Mouse (Mus musculus) ovary, postnatal 10 days (tissue): ENCODE measurements at regions not wholly inside any gene's neighbourhood (a gene's known extent, or its start where the extent isn't known, plus 50 kb on each side); places are given as distances from the start of the nearest gene placed in this dataset.

ENCODE experiments used
- DNase-seq: peaks from one replicate; pipeline ENCODE4 v3.0.0; 2022; ENCODE audit warnings: low spot score

- no peak for DNase-seq
Measured at GRCm38 (mm10) chr2:166403319-166403718, 247.9 kb upstream of the Sulf2 start.

- DNase-seq, result no peak
Measured at GRCm38 (mm10) chr2:166401860-166402259, 246.4 kb upstream of the Sulf2 start.

GRCm38 (mm10) chr2:166400304-166400703 is 244.8 kb upstream of the Sulf2 start:
- DNase-seq, result no peak

DNA sequence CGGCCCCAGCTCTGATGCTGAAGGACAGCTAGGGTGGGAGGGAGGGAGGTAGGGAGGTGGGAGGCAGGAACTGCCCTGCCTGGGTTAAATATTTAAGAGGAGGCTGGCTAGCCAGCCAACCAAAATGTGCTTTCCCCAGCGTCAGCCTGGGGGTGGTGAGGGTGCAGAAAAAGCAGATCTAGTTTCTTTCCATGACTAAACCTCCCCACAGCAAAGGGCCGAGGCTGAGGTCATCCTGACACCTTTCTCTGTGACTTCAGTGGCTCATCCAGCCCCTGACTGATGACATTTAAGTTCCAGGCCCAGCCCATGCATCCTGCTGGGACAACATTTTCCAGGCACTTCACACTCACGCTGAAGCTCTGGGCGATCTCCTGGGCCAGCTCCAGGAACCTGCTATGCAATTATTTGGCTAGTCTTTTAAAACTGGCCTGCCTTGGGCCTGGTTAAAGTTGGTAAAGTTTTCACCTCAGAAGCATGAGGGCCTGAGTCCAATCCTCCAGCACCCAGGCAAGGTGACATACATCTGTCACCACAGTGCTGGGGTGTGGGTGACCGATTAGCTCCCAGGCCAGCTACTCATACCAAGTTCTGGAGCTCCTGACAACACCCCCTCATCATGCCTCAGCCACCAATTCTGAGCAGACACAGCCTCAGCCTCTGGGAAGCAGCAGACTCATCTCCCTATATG is 243.8 kb upstream of the Sulf2 start:
- DNase-seq, result no peak

DNA sequence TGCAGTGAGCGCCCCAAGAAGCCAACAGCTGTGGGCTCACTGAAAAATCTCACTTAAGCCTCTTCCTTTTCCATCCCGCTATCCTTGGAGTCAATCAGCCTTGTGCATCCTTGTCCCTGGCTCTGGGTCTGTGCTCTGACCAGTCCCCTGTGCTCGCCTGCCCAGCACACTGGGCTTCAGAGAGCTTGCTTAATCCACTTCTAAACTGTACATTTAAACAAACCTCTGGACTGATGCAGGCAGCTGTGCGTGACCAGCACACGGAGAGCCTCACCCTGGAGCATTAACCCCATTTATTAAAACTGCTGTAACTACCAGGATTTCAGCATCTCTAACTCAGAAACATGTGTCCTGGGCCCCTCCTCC is 243.3 kb upstream of the Sulf2 start:
- DNase-seq, result no peak

GRCm38 (mm10) chr2:166398156-166398555 is 242.7 kb upstream of the Sulf2 start:
- DNase-seq, result no peak

DNA sequence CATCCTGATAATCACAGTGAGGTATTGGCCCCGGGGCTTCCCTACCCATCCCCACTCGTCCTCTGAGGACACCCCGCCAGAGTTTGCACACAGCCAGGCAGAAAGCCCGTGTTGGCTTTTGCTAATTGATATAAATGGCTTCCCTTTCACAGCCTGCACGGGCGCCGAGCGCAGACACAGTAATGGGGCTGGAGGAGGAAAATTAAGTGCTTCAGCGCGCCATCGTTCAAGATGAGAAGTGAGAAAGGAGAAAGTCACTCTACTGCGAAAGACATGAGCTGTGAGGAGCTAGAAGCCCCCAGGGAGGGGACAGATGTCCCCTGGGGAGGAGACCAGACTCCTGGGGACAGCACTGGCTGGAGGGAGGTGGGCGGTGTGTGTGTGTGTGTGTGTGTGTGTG is 239.2 kb upstream of the Sulf2 start:
- DNase-seq, result no peak

DNA sequence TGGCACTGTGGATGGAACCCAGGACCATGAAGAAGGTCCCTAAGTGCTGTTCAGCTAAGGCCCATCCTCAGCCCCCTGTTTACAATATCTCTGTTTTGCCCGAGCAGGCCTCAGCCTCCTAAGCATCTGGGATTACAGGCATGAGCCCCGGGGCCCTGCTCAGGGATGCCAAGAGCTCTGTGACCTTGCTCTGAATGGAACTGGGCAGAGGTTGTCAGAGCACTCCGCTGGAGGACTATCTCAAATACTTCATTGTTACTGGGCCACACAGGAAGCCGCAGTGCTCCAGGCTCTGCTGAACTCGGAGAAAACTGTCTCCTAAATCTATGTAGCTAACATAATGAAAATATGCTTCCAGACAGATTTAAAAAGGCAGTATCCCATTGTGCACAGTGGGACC is 235.7 kb upstream of the Sulf2 start:
- DNase-seq, result no peak

- no peak for DNase-seq
Measured at GRCm38 (mm10) chr2:166388050-166388449, 232.6 kb upstream of the Sulf2 start.

DNA sequence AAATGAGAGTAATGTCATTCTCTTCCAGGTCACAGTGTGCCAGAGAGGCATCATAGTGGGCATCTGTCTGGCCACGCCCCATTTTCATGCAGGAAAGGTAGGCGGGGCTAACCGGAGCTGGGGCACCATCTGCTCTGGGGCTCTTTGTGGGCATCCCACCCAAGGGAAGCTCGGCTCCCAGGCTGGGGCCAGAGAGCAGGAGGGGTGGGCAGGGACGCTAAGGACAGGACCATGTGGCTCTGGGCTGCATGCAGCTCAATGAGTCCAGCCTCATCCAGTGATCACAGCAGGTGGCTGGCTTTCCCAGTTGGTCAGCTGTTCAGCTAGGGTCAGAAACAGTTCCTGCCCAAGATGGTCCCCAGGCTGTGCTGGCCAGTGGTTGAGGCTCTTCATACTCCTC is 231.4 kb upstream of the Sulf2 start:
- no peak for DNase-seq

DNA sequence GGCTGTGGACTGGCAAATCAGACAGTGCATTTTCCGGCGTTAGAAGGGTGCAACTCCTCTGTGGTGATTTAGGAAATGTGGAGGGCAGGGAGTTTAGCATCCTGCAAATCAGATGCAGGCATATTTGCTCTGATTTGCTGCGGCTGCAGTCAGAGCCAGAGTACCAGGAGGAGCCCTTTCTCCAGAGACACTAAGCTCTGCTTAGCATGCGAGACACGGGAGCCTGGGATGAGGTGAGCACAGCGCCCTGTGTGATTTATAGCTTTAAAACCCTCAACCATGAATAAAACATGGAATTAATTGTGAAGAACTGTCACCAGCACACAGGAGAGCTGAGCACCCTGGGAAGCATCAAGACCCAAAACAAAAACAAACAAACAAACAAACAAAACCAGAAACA is 229.1 kb upstream of the Sulf2 start:
- DNase-seq, result no peak

DNA sequence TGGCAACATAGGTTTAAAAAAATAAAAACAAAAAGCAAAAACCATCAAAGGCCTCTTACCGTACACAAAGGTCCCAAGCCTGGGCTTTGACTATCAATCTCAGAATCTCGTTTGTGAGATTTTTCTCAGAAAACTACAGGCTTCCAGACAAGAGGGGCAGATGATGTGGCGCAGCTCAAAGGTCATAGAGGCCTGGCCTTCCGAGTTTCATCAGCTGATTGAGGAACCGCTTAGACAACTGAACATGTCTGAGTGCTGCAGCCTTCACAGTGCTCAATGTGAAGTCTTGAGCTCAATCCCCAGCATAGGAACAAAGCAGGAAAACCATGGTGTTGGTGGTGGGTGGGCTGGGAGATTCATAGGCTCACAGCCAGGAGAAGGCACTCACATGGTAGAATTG is 227.9 kb upstream of the Sulf2 start:
- DNase-seq, result no peak

DNA sequence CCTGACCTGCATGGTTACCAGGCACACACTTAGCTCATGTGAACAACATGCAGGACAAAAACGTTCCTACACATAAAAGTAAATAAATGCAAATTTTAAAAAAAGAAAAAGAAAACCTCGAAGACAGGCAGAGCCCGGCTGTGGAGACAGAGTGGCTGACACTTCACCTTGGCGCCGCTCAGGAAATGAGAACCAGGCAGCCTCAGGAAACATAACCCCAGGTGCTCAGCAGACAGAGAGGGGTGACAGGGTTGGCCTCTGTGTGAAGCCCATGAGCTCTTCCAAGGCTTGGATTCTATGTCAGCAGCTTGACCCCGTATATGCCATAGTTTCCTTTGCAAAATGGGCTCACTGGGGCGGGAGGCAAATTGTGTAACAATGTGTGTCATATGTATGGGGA is 226.7 kb upstream of the Sulf2 start:
- DNase-seq, result no peak

GRCm38 (mm10) chr2:166380854-166381253 is 225.4 kb upstream of the Sulf2 start:
- no peak for DNase-seq

DNA sequence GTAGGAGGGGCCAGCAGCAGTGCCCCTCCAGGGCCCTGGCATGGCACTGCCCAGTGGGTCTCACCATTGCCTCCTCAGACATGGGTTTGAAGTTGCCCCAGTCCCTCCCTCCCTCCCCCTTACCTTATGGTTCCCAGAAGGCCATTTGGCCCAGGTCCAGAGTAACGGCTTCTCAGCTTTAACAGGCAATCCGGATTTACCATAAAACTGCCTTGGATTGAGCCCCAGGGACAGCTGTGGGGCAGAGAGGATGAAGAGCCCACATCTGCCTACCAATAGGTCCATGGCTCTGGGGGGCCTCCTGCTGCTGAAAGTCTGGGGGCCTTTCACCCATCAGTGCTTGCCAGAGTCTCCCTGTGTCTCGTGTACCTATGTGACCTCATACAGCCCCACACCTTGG is 222.9 kb upstream of the Sulf2 start:
- no peak for DNase-seq

DNA sequence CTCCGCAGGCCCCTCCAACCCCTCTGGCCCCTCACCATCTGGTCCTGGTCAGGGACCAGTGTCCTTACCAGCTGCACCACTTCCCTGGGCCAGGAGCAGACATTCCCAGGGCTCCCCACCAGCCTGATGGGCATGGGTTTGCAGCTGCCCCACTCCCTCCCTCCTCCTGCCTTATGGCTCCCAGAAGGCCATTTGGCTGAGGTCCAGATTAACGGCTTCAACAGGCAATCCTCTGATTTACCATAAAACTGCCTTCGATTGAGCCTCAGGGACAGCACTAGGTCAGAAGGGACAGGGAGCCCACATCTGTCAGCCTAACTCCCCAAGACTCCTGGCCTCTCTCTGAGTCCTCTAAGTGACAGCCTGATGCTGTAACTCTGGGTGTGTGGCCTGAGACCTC is 221.9 kb upstream of the Sulf2 start:
- DNase-seq, result no peak

DNA sequence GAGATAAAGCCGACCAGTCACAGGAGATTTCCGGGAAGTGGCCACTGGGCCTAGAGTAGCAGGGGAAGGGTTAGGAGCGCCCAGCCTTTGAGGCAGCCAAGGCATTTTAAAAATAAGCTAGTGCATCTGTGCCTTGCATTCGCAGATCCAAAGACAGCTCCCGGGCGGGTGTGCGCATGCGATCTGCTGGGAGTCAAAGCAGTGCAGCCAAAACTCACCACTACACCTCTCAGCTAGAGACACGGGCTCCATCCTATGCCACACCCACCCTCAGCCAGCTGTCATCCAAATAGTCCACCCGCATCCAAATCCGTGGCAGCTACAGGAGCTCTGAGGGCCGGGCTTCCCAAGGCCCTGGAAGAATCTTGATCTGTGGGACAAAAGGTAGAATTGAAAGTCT is 220.2 kb upstream of the Sulf2 start:
- DNase-seq, result no peak

GRCm38 (mm10) chr2:166370776-166371175 is 215.3 kb upstream of the Sulf2 start:
- DNase-seq, result no peak

- no peak for DNase-seq
Measured at GRCm38 (mm10) chr2:166361645-166362044, 206.2 kb upstream of the Sulf2 start.

DNA sequence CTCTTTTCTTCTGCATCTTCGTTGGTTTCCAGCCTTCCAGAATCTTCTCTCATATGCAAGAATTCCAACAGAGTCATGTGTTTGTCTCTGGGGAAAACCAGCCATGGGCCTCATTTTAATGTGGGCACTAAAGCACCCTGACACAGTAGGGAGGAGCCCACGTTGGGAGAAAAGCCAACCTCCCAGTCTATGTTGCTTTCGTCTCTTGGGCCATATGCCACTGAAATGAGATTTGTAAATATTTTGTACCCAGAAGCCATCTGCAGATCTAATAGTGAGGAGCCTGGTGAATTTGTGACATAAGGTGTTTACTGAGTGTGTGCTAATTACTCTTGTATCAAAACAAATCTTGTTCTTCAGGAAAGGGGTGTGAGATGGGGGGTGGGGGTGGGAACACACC is 205.3 kb upstream of the Sulf2 start:
- no peak for DNase-seq

GRCm38 (mm10) chr2:166359995-166360394 is 204.5 kb upstream of the Sulf2 start:
- no peak for DNase-seq

DNA sequence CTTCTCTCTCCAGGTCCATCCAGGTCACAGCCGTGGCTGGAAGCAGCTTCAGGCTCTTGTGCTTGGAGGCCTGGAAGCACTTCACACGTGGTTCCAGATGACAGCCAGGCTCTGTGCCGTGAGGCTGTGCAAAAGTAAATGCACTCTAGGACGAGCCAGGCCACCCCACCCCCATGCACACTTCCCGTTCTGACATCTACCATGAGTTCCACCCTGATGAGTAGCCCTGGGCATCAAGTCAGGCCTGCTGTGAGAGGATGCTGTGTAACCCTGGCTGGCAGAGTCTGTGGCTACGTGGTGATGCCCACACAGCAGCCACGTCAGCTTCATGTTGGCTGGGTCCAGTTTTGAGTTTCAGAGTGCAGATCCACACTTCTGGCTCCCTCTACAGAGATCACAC is 202.4 kb upstream of the Sulf2 start:
- DNase-seq, result no peak

DNA sequence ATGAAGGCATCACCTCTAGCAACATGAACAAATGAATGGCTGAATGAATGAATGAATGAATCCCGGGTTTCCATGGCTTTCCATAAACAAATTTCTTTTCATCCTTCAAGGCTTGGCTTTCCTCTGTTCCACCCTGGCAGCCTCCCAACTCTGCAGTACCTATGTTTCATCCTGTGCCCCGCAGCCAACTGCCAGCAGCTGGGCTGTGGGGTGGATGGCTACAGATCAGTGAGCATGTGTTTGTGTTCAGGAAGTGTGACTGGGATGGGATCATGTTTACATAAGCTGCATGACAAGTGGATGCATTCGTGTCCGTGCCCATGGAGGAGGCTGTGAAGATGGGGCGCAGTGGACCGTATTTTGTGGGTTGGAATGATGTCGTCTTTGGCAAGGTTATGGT is 200.5 kb upstream of the Sulf2 start:
- no peak for DNase-seq

DNA sequence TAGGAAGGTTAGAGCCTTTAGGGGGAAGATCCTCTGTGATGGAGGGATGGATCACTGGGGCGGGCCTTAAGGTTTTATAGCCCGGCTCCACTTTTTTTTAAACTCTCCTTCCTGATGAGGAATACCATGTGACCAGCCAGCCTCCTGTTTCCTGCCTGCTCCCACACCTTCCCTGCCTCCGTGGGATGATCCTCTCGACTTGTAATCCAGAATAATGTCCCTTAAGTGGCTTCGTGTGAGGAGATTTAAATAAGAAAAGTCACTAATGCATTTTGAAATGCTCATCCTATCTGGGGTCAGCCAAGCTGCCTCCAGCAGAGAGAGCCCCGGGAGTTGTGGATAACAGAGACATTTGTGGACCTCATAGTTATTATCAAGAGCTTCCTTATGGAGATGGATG is 200.0 kb upstream of the Sulf2 start:
- no peak for DNase-seq

DNA sequence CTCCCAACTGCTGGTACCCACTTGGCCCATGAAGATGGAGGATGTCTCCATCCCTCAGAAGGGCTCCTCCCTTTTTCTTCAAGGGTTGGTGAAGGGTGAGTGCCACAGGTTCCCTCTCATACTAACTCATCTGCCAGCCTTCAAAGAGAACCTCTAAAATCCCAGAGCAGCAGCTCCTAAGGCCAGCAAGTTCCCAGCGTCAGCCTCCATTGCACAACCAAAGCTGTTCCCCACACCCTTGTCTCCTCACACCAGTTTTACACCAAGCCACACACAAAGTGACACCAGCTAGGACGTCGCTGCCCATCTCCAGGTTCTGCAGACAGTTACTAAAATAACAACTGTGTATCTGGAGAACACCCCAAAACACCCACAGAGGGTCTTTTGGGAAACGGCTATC is 198.9 kb upstream of the Sulf2 start:
- no peak for DNase-seq
